17 mouse cellular contexts compared by ENCODE assay signal in genomic region chr10:5336394-5336793, GRCm38 (mm10).
A peak's percentile ranks its signal among the peaks of the same experiment; 100 is the strongest.
DNase-seq lines count a peak whose midpoint lies in the region; ATAC-seq and TF ChIP-seq lines count a peak whose summit lies in the region.
"Had no signal": no experiment of that assay in that cellular context is flagged by ENCODE, and none has a peak within 500 bp of the region (broad histone marks: within the 10 kb centered on the region; RNA-seq: fewer than 3 reads in every experiment).

No protein-coding gene starts in this region.

- no peak overlapping the region for H3K27ac ChIP-seq in hindbrain, postnatal 0 days
- no peak overlapping the region for H3K27ac ChIP-seq in hindbrain, embryonic 10.5 days
- H3K27ac ChIP-seq in liver, postnatal 0 days (ENCODE audit: low read depth): no peak overlapping the region
- H3K27ac ChIP-seq in liver, embryonic 12.5 days: no peak overlapping the region
- H3K27ac ChIP-seq: embryonic facial prominence, embryonic 10.5 days; hindbrain, embryonic 12.5 days; limb, embryonic 15.5 days; neural tube, embryonic 13.5 days had no signal

- TF ChIP-seq EP300 in liver, postnatal 0 days (IDR thresholded peaks at IDR 0.05; ENCODE audit: low read depth): no peak

- H3K9me3 ChIP-seq in hindbrain, postnatal 0 days (ENCODE audit: low read length): no peaks in the 10 kb centered on the region
- no peaks in the 10 kb centered on the region for H3K9me3 ChIP-seq in hindbrain, embryonic 10.5 days
- H3K9me3 ChIP-seq in liver, postnatal 0 days (ENCODE audit: low read length): no peaks in the 10 kb centered on the region
- H3K9me3 ChIP-seq in liver, embryonic 12.5 days (replicated peaks): no peaks in the 10 kb centered on the region
- H3K9me3 ChIP-seq in G1E (replicated peaks): no peaks in the 10 kb centered on the region
- H3K9me3 ChIP-seq: embryonic facial prominence, embryonic 10.5 days; hindbrain, embryonic 12.5 days; limb, embryonic 15.5 days; neural tube, embryonic 13.5 days had no signal

- no peak overlapping the region for H3K4me3 ChIP-seq in hindbrain, postnatal 0 days (ENCODE audit: low read length)
- H3K4me3 ChIP-seq in hindbrain, embryonic 10.5 days: no peak overlapping the region
- no peak overlapping the region for H3K4me3 ChIP-seq in liver, postnatal 0 days (ENCODE audit: low read depth, low read length)
- no peak overlapping the region for H3K4me3 ChIP-seq in liver, embryonic 12.5 days
- no peak overlapping the region for H3K4me3 ChIP-seq in G1E (ENCODE audit: low read depth, low read length)
- H3K4me3 ChIP-seq: embryonic facial prominence, embryonic 10.5 days; hindbrain, embryonic 12.5 days; limb, embryonic 15.5 days; neural tube, embryonic 13.5 days had no signal

- H3K9ac ChIP-seq in hindbrain, postnatal 0 days (replicated peaks; ENCODE audit: low read length): no peak overlapping the region
- no peak overlapping the region for H3K9ac ChIP-seq in liver, postnatal 0 days (replicated peaks)
- no peak overlapping the region for H3K9ac ChIP-seq in liver, embryonic 12.5 days
- H3K9ac ChIP-seq: hindbrain, embryonic 12.5 days; limb, embryonic 15.5 days; neural tube, embryonic 13.5 days had no signal

- peak; percentile 24 for TF ChIP-seq CTCF in hindbrain, postnatal 0 days (IDR thresholded peaks at IDR 0.05; ENCODE audit: low read depth)
- TF ChIP-seq CTCF in liver, postnatal 0 days (IDR thresholded peaks at IDR 0.05; ENCODE audit: low read depth): peak; percentile 51
- no peak for TF ChIP-seq CTCF in G1E (IDR thresholded peaks at IDR 0.05; ENCODE audit: low read depth, low read length)

- no peaks in the 10 kb centered on the region for H3K27me3 ChIP-seq in hindbrain, postnatal 0 days (ENCODE audit: insufficient read depth, low read length)
- no peaks in the 10 kb centered on the region for H3K27me3 ChIP-seq in hindbrain, embryonic 10.5 days (ENCODE audit: insufficient read depth, poor library complexity, severe bottlenecking)
- no peaks in the 10 kb centered on the region for H3K27me3 ChIP-seq in liver, postnatal 0 days (ENCODE audit: insufficient read depth, low read length)
- H3K27me3 ChIP-seq in liver, embryonic 12.5 days (replicated peaks): no peaks in the 10 kb centered on the region
- H3K27me3 ChIP-seq in G1E (ENCODE audit: insufficient read depth, low read length): peaks cover 3% of the 10 kb centered on the region; the same call in 1 of the 2 replicates
- H3K27me3 ChIP-seq: hindbrain, embryonic 12.5 days; limb, embryonic 15.5 days; neural tube, embryonic 13.5 days had no signal

- ATAC-seq in hindbrain, postnatal 0 days: no peak
- no peak for ATAC-seq in liver, postnatal 0 days
- no peak for ATAC-seq in liver, embryonic 12.5 days
- no peak for ATAC-seq in G1E (ENCODE audit: extremely low read depth, insufficient number of reproducible peaks, low FRiP score, poor library complexity, severe bottlenecking)
- ATAC-seq in megakaryocyte progenitor cell, adult 5-6 weeks (replicated peaks; ENCODE audit: poor library complexity): peak; percentile 69

- no peak for DNase-seq in hindbrain, postnatal 0 days (ENCODE audit: low spot score)
- DNase-seq in hindbrain, embryonic 10.5 days (ENCODE audit: low spot score): no peak
- DNase-seq in liver, postnatal 0 days: no peak
- peak; percentile 5 for DNase-seq in G1E (ENCODE audit: low spot score)
- DNase-seq in thymus, postnatal 0 days (ENCODE audit: low spot score): no peak
- DNase-seq in spleen, postnatal 14 days (ENCODE audit: low spot score in 2 of 2): no peak
- DNase-seq: cerebellum, adult 18-20 months; cerebellum, postnatal 36 days; heart, adult 11 months; lung, postnatal 14 days; thymus, postnatal 4 days had no signal

- no peaks in the 10 kb centered on the region; the same call in 1 of the 2 replicates for H3K36me3 ChIP-seq in hindbrain, postnatal 0 days (ENCODE audit: insufficient read depth, low read length)
- no peaks in the 10 kb centered on the region for H3K36me3 ChIP-seq in hindbrain, embryonic 10.5 days
- H3K36me3 ChIP-seq in liver, postnatal 0 days (replicated peaks; ENCODE audit: insufficient read depth, low read length): no peaks in the 10 kb centered on the region
- H3K36me3 ChIP-seq in liver, embryonic 12.5 days: no peaks in the 10 kb centered on the region
- no peaks in the 10 kb centered on the region for H3K36me3 ChIP-seq in G1E (replicated peaks)
- H3K36me3 ChIP-seq: embryonic facial prominence, embryonic 10.5 days; hindbrain, embryonic 12.5 days; limb, embryonic 15.5 days; neural tube, embryonic 13.5 days had no signal

- H3K4me2 ChIP-seq in hindbrain, postnatal 0 days (ENCODE audit: low read depth, low read length): no peak overlapping the region
- no peak overlapping the region for H3K4me2 ChIP-seq in liver, postnatal 0 days (ENCODE audit: low read depth, low read length)
- H3K4me2 ChIP-seq in liver, embryonic 12.5 days: no peak overlapping the region
- H3K4me2 ChIP-seq: hindbrain, embryonic 12.5 days; limb, embryonic 15.5 days; neural tube, embryonic 13.5 days had no signal

- no peaks in the 10 kb centered on the region for H3K4me1 ChIP-seq in hindbrain, postnatal 0 days (ENCODE audit: insufficient read depth, low read length)
- H3K4me1 ChIP-seq in hindbrain, embryonic 10.5 days (replicated peaks): no peaks in the 10 kb centered on the region
- no peaks in the 10 kb centered on the region for H3K4me1 ChIP-seq in liver, postnatal 0 days (ENCODE audit: insufficient read depth)
- H3K4me1 ChIP-seq in liver, embryonic 12.5 days: no peaks in the 10 kb centered on the region
- H3K4me1 ChIP-seq in G1E (ENCODE audit: insufficient read depth, low read depth, low read length): no peaks in the 10 kb centered on the region
- H3K4me1 ChIP-seq: embryonic facial prominence, embryonic 10.5 days; hindbrain, embryonic 12.5 days; limb, embryonic 15.5 days; neural tube, embryonic 13.5 days had no signal
